Mouse (Mus musculus): ENCODE measurements around the gene Mag.
A peak's percentile ranks its signal among the peaks of the same experiment; 100 is the strongest.
"Not testable (repeated sequence)": the region's sequence is repeated elsewhere in the genome, so short reads cannot be mapped to it uniquely, and the experiment has no call there.

Mag gene

DNA sequence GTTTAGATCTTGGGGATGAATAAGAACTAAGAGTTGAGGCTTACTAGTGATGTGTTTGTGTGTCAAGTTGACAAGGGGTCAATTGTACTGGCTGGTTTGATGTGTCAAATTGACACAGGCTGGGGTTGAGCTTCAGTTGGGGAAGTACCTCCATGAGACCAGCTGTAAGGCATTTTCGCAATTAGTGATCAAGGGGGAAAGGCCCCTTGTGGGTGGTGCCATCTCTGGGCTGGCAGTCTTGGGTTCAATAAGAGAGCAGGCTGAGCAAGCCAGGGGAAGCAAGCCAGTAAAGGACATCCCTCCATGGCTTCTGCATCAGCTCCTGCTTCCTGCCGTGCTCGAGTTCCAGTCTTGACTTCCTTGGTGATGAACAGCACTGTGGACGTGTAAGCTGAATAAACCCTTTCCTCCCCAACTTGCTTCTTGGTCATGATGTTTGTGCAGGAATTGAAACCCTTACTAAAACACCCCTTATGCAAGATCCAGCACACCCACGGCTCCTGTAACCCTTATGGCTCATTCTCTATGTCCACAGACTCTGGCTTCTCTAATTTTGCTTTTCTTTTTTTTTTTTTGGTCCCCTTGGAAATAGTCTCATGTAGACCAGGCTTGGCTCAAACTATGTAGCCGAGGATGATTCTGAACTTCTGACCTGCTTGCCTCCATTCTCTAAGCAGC lies 20.9 kb upstream of the Mag start:
- not testable (repeated sequence) for DNase-seq

DNA sequence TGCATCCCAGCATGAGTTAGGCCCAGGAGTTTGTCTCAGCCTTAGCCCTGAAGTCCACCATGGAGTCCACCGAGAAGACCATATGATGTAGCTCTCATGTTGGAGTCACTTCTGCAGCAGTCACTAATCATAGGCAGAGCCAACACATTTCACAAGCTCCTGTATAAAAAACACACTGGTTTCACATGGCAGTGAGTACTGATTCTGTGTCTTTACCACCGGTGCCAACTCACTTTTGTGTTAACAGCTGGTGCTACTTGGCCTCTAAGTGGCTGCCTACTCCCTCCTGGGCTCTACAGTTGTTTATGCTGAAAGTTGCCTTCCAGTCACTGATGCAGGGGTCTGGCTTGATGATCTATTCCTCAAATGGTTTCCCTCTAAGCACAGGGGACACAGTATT lies 9.9 kb upstream of the Mag start, which contains the start of gene Hamp2:
Gene Hamp2, minus strand, starts transcription at position 101 of the 400 bp plus-strand sequence.
- not testable (repeated sequence) for DNase-seq

DNA sequence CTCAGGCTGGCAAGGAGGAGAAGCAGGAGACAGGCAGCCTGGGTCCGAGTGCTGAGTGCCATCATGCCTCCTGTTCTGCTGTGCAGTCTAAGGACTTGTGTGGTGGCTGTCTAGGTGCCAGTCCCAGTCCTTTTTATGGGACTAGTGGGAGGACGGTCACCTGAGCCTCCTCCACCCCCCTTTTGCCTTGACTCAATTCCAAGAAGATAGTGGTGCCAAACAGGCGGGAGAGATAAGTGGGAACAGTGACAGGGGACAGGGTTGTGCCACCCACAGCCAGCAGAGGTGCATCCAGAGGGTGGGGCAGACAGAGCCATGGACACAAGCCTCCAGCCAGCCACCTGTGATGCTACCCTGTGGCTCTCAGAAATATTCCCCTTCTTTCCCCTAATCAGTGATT lies 9.4 kb upstream of the Mag start:
- DNase-seq, result no peak

DNA sequence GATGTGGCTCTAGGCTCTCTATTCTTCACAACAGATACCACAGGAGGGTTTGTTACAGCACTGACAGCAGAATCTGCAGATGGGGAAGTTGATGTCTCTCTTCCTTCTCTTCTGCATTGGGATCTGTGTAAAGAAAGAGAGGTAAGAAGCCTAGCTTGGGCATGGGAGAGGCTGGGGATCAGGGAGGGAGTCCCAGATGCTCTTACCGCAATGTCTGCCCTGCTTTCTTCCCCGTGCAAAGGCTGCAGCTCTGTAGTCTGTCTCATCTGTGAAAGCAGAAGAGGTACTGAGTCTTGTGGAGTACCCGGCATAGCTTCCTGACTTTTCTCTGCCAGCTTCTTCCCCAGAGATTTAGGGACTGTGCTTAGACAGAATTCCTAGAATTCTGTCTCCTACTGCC lies 7.8 kb upstream of the Mag start:
- not testable (repeated sequence) for DNase-seq

DNA sequence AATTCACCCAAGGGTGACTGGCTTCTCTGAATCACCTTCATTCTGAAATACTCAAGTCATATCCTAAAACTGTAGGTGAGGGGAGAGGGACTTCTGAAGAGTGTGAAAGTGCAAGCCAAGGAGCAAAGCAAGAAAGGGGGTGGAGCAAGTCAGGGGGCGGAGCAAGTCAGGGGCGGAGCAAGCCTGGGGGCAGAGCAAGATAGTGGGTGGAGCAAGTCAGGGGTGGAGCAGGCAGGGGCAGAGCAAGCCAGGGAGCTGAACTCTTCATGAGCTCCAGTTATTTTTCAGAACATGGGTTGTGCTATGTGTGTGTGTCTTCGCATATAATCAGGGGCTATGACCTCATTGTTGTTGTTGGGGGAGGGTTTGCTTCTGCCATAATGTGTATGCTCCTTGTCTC lies 5.5 kb upstream of the Mag start:
- DNase-seq, result no peak

DNA sequence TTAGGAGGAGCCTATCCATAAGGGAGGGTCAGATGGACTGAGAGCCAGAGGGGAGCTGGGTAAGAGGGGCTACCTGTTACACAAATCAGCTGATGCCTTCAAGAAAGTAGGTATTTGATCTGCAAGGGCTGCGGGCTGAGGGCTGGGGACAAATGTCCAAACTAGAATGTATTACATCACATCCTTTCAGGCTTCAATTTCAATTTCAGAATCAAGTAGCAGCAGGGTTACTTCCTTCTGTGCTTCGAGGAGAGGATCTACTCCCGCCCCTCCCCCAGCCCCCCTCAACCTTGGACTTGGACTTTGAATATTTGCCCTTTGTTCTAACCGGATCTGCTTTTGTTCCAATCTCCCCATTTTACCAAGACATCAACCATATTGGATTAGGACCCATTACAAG lies 2.5 kb upstream of the Mag start:
- DNase-seq, result no peak

DNA sequence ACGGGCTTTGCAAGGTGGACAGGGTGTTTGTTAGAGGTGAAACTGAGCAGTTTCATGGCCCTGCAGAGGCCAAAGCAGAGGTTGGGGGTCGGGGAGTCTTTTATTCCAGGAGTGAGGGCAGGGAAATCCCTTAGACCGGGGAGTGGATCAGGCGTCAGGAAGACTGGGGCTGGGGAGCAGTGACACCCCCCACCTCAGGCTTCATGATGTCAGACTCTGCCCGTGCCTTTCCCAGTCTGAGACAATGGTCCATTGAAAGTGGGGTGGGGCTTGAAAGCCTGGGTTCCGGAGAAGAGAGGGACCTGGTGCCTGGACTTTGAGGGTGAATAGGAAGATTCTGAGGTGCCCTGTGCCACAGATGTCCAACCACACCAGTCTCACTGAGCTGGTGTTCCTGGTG lies 2.0 kb upstream of the Mag start:
- DNase-seq, result no peak

DNA sequence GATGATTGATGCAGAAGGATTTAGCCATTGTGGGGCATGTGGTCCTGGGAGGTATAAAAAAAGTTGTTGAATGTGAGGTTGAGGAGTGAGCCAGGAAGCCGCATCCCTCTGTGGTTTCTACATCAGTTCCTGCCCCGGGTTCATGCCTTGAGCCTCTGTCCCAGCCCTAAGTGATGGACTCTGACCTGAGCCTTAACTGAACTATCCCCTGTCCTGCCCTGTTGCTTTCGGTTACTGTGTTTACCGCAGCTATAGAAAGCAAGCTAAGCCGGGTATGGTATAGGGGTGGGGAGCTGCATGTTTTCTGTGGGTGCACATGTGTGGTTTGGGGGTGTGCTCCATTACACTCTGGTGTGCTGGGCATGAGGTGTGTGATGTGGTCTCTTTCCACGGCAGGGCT lies 4.9 kb downstream of the Mag start:
- no peak for DNase-seq

DNA sequence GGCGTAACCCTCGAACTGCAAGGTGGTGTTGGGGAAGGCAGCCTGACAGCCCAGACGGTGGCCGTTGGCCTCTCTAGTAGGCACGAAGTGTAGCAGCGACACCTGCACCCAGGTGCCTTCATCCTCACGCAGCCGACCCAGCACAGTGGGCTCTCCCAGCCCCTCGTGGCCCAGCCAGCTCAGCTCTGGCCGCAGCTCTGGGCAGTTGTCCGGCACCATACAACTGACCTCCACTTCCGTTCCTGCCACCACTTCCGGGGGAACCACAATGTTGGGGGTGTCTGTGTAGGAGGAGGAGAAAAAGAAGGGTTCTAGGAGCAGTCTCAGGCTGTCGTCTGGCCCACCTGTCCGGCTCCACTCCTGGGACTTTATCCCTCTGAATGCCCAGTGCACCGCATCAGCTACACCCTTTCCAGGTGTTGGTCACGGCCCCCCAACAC lies 5.7 kb downstream of the Mag start:
- no peak for DNase-seq

DNA sequence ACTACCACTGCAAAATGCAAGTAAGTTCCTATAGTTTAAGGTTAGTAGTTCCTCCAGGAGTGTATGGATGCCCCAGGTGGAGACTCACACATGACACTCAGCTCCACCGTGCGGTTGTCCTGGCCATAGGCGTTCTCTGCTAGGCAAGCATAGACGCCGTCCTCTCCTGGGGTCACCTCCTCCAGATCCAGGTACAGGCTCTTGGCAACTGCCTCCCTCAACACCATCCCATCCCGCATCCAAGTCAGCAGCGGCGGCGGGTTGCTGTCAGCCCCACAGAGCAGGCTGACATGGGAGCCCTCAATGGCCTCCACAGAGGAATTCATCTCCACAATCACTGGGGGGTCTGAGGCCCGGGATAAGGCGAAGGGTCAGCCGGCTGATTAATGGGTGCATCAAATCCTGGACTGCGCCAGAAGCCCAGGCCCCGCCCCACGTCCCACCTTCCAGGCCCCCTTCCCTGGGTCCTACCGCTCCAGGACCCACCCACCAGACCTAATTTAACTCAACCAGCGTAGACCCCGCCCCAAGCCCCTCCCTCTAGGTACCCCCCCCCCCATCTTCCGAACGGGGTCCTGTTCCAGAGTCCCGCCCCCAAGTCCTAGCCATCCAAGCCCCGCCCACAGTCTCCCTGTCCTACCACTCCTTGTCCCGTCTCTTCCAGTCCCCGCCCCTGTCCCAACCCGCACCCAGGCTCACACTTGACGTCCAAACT lies 6.2 kb downstream of the Mag start:
- DNase-seq, result peak in 1 of 2 experiments; percentile 22

DNA sequence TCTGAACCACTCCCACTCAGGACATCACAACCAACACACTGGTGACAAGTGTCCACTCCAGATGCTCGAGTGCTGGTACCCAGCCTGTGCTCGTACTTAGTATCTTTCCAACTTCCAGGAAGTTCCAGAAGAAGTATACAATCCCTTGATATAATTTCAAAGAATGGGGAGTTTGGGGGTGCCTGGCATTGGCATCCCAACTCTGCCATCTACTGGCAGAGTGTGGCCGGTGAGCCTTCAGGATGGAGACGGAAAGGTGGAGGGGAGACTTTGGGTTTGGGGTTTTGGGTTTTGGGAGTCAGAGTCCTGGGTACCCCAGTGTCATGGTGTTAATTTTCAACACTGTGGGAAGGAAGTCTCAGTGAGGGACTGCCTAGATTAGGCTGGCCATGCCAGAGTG lies 10.6 kb downstream of the Mag start:
- peak; percentile 16 to 32 for DNase-seq

DNA sequence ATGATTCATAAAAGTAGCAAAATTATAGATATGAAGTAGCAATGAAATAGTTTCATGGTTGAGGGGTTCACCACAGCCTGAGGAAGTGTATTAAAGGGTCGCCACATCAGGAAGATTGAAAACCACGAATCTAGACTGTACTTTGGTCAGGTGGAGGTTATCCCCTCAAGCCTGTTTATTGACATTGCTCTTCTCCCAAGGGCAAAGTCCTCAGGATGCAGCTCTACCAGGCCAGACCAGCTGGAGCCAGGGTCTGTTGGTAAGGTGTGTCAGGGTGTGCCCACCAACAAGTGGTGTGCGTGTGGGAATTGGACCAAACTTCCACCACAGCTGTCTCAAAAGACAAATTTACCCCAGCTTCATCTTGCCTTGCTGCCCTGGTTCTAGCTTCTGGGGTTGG lies 19.5 kb downstream of the Mag start:
- DNase-seq, result no peak

DNA sequence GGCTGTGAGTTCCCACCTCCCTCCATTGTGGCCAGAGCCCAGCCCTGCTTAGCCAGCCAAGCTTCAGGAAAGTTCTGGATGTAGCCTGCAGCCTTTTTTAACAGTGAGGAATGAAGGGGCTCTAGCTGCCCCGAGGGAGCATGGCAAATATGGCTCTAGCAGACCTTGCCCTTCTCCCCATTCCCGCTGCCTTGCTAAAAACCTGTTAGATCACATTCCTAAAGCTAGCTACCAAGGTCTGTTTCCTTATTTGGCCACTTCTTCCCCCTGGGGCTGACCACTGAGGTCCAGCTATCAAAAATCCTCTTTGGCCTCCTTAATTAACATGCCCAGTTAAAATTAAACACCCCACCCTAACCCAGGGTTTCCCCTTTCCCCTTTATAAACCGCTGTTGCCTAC lies 22.2 kb downstream of the Mag start:
- no peak for DNase-seq

DNA sequence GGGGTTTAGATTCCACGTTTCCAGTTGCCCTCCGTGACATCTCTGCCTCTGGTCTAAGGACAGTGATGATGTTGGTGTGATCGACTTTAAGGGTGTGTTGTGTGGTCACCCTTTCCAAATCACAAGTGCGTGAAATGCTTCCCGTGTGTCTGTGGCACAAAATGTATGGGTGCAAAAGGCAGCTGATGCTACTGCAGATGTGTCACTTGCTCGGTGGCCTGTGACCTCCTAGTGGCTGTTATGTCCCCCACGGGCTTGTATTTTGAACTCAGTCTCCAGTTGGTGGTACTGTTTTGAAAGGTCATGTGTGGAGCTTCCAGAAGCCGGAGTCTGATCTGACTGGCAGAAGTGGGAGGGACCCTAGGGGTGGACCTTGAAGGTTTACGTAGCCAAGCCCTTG lies 22.9 kb downstream of the Mag start:
- DNase-seq, result no peak

DNA sequence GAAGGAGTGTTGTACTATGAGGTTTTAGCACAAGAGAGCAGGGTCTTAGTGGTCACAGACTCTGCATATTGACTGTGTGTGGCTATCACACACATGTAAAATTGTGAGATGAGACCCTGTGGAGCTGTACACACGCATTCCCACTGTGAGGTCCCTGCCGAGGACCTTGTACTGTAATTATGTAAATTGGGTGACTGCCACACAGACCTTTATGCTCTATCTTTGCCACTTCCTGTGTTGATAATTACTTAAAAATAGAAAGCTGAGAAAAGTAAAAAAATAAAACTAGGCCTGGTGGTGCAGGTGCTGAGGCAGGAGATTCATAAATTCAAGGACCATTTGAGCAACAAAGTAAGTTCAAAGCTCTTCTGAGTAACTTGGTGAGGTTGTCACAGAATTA lies 24.0 kb downstream of the Mag start:
- DNase-seq, result no peak

DNA sequence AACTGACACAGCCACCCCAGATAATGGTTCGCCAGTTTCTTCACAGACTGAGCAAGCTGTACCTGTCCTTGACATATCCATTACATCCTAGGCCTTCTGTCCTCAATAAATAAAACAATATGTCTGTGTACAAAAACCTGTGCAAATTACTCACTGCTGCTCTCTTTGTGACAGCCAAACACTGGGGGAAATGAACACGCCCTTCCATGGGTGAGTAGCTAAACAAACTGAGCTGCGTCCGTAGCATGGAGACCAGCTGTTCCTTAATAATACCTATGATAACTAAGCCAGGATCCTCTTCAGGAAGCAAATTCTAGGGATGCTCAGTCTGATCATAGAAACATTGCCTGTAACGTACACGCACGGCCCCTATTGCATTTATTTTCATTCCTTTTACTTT lies 25.9 kb downstream of the Mag start:
- no peak for DNase-seq

DNA sequence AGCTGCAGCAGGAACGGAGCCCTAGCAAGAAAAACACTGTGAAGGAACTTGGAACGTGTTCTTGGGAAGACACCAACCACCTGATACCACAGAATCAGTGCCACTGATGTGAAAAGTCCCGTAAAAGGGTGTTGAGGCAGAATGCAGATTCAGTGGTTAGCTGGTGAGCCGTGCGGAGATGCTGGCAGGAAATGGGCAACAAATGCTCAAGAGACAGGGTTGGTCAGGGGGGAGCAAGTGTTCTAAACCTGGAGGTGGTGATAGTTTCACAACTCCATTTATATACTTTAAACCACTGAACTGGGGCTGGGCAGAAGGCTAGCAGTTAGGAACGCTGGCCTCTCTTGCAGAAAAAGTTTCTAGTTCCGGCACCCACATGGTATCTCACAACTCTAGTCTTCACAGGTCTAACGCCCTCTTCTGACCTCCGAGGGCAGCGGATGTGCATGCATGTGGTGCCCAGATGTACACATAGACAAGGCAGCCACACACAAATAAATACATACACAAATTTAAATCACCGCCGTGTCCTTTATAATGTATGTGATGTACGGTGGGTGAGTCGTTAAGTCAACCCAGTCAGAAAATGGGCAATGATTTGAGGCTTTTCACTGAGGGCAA lies 27.0 kb downstream of the Mag start:
- peak in 1 of 2 experiments; percentile 13 for DNase-seq

DNA sequence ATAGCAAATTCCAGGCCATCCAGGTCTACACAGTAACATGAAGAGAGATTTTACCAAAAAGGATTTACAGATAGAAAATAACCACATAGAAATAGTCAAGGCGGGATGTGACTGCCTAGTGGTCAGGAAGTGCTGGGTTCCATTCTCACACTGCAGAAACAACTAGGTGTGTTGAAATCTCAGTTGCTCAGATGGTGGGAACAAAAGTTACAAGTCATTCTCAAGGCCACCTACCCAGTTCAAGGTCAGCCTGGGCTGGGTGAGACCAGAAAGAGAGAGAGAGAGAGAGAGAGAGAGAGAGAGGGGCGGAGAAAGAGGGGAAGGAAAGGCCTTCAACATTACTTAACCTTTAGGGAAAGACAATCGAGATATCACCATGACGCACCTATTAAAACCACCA lies 27.8 kb downstream of the Mag start:
- DNase-seq, result no peak

DNA sequence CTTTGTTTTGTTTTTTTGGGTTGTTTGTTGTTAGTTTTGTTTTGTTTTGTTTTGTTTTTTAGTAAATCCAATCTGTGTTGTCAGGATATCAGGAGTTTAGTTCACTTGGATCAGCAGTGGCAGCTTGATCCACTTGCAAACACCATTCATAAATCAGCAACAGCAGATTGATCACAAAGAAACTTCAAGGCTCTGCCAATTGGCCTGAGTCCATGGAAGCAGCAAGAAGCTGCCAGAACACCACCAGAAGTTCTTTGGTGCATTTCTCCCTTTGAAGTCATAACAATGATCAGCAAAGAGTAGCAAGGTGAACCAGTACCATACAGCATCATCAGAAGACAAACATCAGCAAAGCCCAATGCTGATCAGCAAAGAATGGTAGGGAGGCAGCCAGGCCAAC lies 30.6 kb downstream of the Mag start:
- DNase-seq, result no peak

DNA sequence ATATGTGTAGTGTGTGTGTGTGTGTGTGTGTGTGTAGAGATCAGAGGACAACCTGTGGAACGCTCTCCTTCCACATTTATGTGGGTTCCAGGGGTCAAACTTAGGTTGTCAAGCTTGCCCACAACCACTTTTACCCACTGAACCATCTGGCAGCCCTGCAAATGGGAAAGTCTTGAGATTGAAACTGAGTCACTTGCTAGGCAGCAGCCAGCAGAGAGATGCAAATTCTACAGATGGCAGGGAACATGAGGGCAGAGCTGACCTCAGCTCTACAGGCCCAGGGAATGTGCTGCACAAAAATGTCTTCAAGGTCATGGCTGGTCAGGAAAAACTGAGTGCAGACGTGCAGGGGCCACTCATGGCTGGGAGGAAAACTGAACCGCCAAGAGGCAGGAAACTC lies 33.3 kb downstream of the Mag start:
- DNase-seq, result no peak

DNA sequence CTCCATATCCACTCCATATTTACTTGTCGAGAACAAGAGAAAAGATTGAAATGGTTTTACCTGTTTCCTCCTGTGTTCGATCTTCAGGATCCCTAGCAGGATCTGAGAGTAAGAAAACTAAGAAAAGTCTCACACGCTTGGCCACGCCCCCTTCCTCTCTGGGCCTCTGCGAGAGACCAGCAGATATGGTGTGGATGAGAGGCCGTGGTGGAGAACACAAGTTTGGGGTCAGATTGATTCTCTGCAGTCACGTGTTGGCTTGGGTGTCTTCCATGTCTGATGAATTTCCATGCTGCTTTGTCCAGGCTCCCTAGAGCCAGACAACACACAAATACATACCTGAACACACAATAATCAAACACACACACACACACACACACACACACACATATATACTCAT lies 34.5 kb downstream of the Mag start, which contains the start of gene Cd22:
Gene Cd22, minus strand, starts transcription at position 167 of the 400 bp plus-strand sequence.
- DNase-seq, result no peak

DNA sequence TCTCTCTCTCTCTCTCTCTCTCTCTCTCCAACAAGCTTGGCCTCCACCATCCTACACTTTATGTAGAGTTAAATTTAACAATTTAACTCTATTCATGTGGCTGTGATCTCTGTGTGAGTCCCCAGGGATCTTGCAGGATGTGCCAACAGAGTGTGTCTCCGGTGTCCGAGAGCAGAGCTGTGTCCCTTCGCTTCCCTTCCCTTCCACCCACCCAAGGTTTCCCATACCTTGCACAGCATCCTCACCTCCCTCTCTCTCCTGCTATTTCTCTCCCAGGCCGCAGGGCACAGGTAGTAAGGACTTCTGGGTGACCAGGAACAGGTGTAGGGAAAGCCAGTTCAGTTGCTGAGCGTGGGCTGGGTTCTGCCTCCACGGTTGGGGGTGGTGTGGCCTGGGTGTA lies 35.7 kb downstream of the Mag start:
- DNase-seq, result no peak

DNA sequence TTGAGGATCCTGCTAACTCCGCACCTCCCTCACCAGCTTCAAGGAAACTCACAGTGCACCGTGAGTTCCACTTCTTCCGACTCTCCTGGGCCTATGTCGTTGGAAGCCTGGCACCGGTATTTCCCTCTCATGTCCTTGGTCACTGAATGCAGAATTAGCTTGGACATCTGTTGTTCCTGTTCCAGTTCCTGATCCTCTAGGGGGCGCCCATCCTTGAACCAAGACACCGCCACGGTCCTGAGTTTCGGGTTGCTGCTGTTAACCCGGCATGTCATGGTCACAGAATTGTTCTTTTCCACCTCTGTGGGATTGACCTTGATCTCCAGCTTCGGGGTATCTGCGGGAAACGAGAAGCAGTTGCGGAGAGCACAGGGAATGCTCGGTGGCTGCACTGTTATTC lies 41.6 kb downstream of the Mag start:
- peak; percentile 87 to 93 for DNase-seq

DNA sequence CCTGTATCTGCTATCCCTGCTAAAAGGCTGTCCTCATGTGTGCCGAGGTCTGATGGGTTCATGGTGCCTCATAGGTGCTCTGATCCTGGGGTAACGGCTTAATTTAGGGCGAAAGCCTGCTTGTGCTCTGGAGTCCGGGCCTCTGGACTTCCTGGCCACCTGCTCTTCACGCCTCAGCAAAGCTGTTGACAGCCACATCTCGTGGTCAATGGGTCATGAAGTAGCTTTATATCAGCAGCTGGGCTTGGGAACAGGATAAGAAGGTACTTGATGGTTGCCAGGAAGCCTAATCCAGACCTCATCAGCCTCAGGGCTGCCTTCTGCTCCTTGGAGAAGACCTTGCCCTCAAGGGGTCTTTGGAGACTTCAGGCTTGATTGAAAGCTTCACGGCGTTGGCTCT lies 51.3 kb downstream of the Mag start:
- no peak for DNase-seq

Measured in cerebellum, postnatal 14 days (tissue).